Mouse (Mus musculus): ENCODE data around the gene Taar3. TPM values are rescaled to one million over a fixed set of nuclear protein-coding genes. Genes with fewer than 3 reads are reported as not detected.

The Taar3 gene
- not detected in 2 replicates for polyA plus RNA-seq (2015; fragmentation: Nextera tagmentation; extraction: Ambion mirVana)

DNA sequence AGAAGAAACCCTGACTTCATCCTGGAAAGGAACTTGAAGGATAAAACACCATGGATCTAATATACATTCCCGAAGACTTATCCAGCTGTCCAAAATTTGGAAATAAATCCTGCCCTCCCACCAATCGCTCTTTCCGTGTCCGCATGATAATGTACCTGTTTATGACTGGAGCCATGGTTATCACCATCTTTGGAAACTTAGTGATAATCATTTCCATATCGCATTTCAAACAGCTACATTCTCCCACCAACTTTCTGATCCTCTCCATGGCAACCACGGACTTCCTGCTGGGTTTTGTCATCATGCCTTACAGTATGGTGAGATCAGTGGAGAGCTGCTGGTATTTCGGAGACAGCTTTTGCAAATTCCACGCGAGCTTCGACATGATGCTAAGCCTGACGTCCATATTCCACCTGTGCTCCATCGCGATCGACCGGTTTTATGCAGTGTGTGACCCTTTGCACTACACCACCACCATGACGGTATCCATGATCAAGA is at the start of gene Taar3:
Taar3 (plus strand) TSS at position 51 of the 498 bp plus-strand sequence.

DNA sequence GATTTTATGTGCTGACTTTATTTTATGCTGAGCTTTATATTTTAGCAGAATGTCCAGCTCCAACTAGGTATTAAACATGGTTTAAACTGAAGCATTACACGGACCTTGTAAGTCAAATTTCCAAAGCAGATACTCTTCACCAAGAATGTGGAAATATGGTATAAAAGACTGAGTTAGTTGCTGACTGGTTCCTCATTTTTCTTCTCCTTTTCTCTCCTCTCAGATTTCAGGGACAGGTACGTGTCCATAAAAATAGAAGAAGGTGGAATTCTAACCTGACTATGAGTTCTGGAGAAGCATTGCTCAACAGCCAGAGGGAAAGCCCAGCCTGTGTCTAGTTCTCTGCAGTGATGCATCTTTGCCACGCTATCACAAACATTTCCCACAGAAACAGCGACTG is 29.3 kb upstream of the Taar3 start, which contains the start of gene Taar1:
Taar1 (plus strand) TSS at position 301 of the 400 bp plus-strand sequence.

GRCm38 (mm10) chr10:23938312-23938711 is 11.0 kb upstream of the Taar3 start, which contains the start of gene Taar2:
Gene Taar2, plus strand, starts transcription at chr10:23938572.

DNA sequence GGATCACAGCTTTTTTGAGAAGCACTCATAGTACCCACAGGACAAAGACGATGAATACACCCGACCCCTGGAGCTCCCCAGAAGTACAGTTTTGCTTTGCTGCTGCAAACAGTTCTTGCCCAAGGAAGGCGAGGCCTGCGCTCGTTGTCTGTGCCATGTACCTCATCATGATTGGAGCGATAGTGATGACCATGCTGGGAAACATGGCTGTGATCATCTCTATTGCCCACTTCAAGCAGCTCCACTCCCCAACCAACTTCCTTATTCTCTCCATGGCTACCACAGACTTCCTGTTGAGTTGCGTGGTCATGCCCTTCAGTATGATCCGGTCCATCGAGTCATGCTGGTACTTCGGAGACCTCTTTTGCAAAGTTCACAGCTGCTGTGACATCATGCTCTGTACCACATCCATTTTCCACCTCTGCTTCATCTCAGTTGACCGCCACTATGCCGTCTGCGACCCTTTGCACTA is 11.1 kb downstream of the Taar3 start, which contains the start of gene Taar4:
Taar4 (plus strand) TSS at position 51 of the 472 bp plus-strand sequence.

DNA sequence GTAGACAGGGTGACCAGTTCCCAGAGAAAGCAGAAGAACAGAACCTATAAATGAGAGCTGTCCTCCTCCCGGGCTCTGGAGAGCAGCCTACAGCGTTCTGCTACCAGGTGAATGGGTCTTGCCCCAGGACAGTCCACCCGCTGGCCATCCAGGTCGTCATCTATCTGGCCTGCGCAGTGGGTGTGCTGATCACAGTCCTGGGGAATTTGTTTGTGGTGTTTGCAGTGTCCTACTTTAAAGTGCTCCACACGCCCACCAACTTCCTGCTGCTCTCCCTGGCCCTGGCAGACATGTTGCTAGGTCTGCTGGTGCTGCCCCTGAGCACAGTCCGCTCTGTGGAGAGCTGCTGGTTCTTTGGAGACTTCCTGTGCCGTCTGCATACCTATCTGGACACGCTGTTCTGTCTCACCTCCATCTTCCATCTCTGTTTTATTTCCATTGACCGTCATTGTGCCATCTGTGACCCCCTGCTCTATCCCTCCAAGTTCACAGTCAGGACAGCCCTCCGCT is 21.4 kb downstream of the Taar3 start, which contains the start of gene Taar5:
Taar5 (plus strand) TSS at position 51 of the 510 bp plus-strand sequence.

DNA sequence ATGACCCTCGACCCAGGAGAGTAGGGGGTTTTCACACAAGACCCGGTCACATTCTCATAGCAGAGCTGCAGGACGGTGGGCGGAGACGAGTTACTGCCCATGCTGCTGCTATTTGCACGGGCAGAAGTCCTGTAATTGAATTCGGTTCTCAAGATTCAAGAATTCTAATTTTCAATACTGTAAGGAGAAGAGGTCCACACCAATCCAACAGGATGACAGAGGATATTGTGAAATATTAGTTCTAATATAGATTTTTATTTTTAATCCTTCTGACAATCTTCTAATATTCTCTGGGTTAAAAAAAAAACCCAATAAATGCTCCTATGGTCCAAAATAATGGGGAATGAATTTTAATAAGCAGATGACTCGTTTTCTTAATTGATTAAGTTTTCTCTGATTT is 36.2 kb downstream of the Taar3 start, which contains the start of gene Taar6:
Taar6 (minus strand) TSS at position 101 of the 400 bp plus-strand sequence.

DNA sequence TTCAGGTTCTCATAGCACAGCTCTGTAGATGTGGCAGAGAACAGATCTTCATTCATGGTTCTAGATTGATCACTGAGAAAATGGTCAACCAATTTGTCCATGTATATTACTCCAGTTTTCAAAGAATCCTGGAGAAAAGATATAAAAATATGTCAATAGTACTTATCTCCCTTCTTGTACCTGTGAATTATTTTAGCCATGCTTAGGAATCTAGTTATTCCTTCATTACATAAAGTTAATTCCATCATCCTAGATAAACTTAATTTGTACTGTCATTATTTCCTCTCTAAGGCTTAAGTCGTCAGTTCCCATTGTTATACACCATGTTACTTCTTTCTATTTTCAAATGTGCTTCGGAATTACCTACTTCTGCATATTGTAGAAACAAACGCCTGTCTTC is 44.0 kb downstream of the Taar3 start, which contains the start of gene Taar7a:
Taar7a (minus strand) TSS at position 101 of the 400 bp plus-strand sequence.

DNA sequence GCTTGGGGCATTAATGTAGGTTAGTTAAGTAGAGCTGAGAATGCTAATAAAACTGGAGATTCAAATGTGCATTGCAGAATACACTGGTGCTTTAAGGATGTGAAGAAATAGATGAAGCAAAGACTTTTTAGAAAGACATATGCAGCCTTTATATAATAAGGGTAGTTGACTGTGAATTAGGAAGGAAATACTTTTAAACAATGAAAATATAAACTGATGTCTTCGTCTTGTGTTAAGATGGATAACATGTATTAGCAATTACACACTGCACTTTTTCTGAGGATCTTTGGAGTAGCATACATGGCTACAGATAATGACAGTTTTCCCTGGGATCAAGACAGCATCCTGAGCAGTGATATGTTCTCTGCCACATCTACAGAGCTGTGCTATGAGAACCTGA is 50.3 kb downstream of the Taar3 start, which contains the start of gene Taar7b:
Taar7b (plus strand) TSS at position 301 of the 400 bp plus-strand sequence.

Other genes with a start within 250 kb of the Taar3 start
- gene Rps12, start 162.3 kb upstream of the Taar3 start, polyA plus RNA-seq (2015; fragmentation: Nextera tagmentation; extraction: Ambion mirVana) = 153 and 155 TPM in 2 replicates
- gene Slc18b1, start 152.6 kb upstream of the Taar3 start, polyA plus RNA-seq (2015; fragmentation: Nextera tagmentation; extraction: Ambion mirVana) = 17.7 and 30.9 TPM in 2 replicates
- 0.19 and 0.26 TPM in 2 replicates for gene Vnn3, start 98.1 kb upstream of the Taar3 start, polyA plus RNA-seq (2015; fragmentation: Nextera tagmentation; extraction: Ambion mirVana)
- 1.3 and 2.5 TPM in 2 replicates for gene Vnn1, start 54.9 kb upstream of the Taar3 start, polyA plus RNA-seq (2015; fragmentation: Nextera tagmentation; extraction: Ambion mirVana)
- not detected in 2 replicates for gene Taar1, start 29.2 kb upstream of the Taar3 start, polyA plus RNA-seq (2015; fragmentation: Nextera tagmentation; extraction: Ambion mirVana)
- not detected in 2 replicates for gene Taar2, start 11.0 kb upstream of the Taar3 start, polyA plus RNA-seq (2015; fragmentation: Nextera tagmentation; extraction: Ambion mirVana)
- gene Taar4, start 10.9 kb downstream of the Taar3 start, polyA plus RNA-seq (2015; fragmentation: Nextera tagmentation; extraction: Ambion mirVana) = not detected in 2 replicates
- not detected in 2 replicates for gene Taar5, start 21.1 kb downstream of the Taar3 start, polyA plus RNA-seq (2015; fragmentation: Nextera tagmentation; extraction: Ambion mirVana)
- gene Taar6, start 36.1 kb downstream of the Taar3 start, polyA plus RNA-seq (2015; fragmentation: Nextera tagmentation; extraction: Ambion mirVana) = not detected in 2 replicates
- gene Taar7a, start 43.9 kb downstream of the Taar3 start, polyA plus RNA-seq (2015; fragmentation: Nextera tagmentation; extraction: Ambion mirVana) = not detected in 2 replicates
- gene Taar7b, start 50.4 kb downstream of the Taar3 start, polyA plus RNA-seq (2015; fragmentation: Nextera tagmentation; extraction: Ambion mirVana) = not detected in 2 replicates
- gene Taar7d, start 77.7 kb downstream of the Taar3 start, polyA plus RNA-seq (2015; fragmentation: Nextera tagmentation; extraction: Ambion mirVana) = not detected in 2 replicates
- not detected in 2 replicates for gene Taar7e, start 88.1 kb downstream of the Taar3 start, polyA plus RNA-seq (2015; fragmentation: Nextera tagmentation; extraction: Ambion mirVana)
- not detected in 2 replicates for gene Taar7f, start 100.0 kb downstream of the Taar3 start, polyA plus RNA-seq (2015; fragmentation: Nextera tagmentation; extraction: Ambion mirVana)
- gene Taar8a, start 126.9 kb downstream of the Taar3 start, polyA plus RNA-seq (2015; fragmentation: Nextera tagmentation; extraction: Ambion mirVana) = not detected in 2 replicates
- gene Taar8b, start 142.7 kb downstream of the Taar3 start, polyA plus RNA-seq (2015; fragmentation: Nextera tagmentation; extraction: Ambion mirVana) = not detected in 2 replicates
- not detected in 2 replicates for gene Taar8c, start 152.4 kb downstream of the Taar3 start, polyA plus RNA-seq (2015; fragmentation: Nextera tagmentation; extraction: Ambion mirVana)
- not detected in 2 replicates for gene Taar9, start 160.0 kb downstream of the Taar3 start, polyA plus RNA-seq (2015; fragmentation: Nextera tagmentation; extraction: Ambion mirVana)
- 74.7 and 89.6 TPM in 2 replicates for gene Stx7, start 199.7 kb downstream of the Taar3 start, polyA plus RNA-seq (2015; fragmentation: Nextera tagmentation; extraction: Ambion mirVana)